Mouse (Mus musculus) megakaryocyte, embryonic 14.5 days (primary cell): ENCODE measurements at regions not wholly inside any gene's neighbourhood (a gene's known extent, or its start where the extent isn't known, plus 50 kb on each side); places are given as distances from the start of the nearest gene placed in this dataset.
"Not testable (repeated sequence)": the region's sequence is repeated elsewhere in the genome, so short reads cannot be mapped to it uniquely, and the experiment has no call there.

ENCODE experiments used
- FLI1 ChIP-seq: IDR thresholded peaks from 2 replicates; pipeline ENCODE4 v1.6.1; 2012; ENCODE audit warnings: low read length, inconsistent platforms, mixed read lengths
- GATA1 ChIP-seq: IDR thresholded peaks from 3 replicates; pipeline ENCODE4 v1.6.1; 2012; ENCODE audit warnings: mixed read lengths, low read length, inconsistent platforms, borderline replicate concordance

GRCm38 (mm10) chr1:108135346-108135745 is 545.5 kb downstream of the Serpinb8 start:
- not testable (repeated sequence) for TF ChIP-seq GATA1, FLI1
